ENCODE assay signal across 25 mouse cellular contexts in the genomic region with DNA sequence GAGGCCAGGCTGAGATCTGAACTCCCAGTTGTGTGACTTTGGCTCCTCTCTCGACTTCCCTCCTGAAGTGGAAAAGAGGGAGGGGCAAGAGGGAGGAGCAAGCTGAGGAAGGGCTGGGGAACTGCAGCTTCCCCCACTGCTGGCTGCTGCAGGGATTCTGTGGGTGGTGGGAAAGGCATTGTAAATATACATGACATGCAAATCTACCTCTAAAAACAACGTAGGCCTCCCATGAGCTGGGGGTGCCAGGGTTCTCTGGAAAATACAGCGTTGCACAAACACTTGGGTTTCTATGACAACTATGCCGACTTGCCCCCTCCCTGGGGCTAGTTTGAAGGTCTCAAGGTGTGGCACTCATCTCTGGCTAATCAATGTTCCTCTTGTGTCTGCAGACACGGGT. TPM values are rescaled to one million over a fixed set of nuclear protein-coding genes. Genes with fewer than 3 reads are reported as not detected.
DNase-seq lines count a peak whose midpoint lies in the region; ATAC-seq and TF ChIP-seq lines count a peak whose summit lies in the region.
"Had no signal": no experiment of that assay in that cellular context is flagged by ENCODE, and none has a peak within 500 bp of the region (broad histone marks: within the 10 kb centered on the region; RNA-seq: fewer than 3 reads in every experiment).

No protein-coding gene starts in this region.

- TF ChIP-seq EP300 in lung, postnatal 0 days (IDR thresholded peaks at IDR 0.05), result no peak

- no peak overlapping the region for H3K4me3 ChIP-seq in forebrain, embryonic 13.5 days
- H3K4me3 ChIP-seq in forebrain, embryonic 10.5 days, result no peak overlapping the region
- no peak overlapping the region for H3K4me3 ChIP-seq in lung, embryonic 14.5 days (ENCODE audit: low read depth, low read length)
- no peak overlapping the region for H3K4me3 ChIP-seq in lung, postnatal 0 days (ENCODE audit: low read depth, low read length)
- no peak overlapping the region for H3K4me3 ChIP-seq in forebrain, embryonic 16.5 days (replicated peaks; ENCODE audit: low read length)
- H3K4me3 ChIP-seq: embryonic facial prominence, embryonic 15.5 days; heart, embryonic 13.5 days; limb, embryonic 15.5 days; liver, embryonic 15.5 days; midbrain, embryonic 13.5 days; neural tube, embryonic 13.5 days had no signal

- no peaks in the 10 kb centered on the region for H3K9me3 ChIP-seq in forebrain, embryonic 13.5 days (replicated peaks)
- no peaks in the 10 kb centered on the region for H3K9me3 ChIP-seq in forebrain, embryonic 10.5 days
- H3K9me3 ChIP-seq in lung, embryonic 14.5 days (ENCODE audit: low read depth, low read length), result no peaks in the 10 kb centered on the region
- no peaks in the 10 kb centered on the region for H3K9me3 ChIP-seq in lung, postnatal 0 days (ENCODE audit: low read length)
- H3K9me3 ChIP-seq in forebrain, embryonic 16.5 days (ENCODE audit: control insufficient read depth, low read length), result no peaks in the 10 kb centered on the region
- H3K9me3 ChIP-seq: embryonic facial prominence, embryonic 15.5 days; heart, embryonic 13.5 days; limb, embryonic 15.5 days; liver, embryonic 15.5 days; midbrain, embryonic 13.5 days; neural tube, embryonic 13.5 days had no signal

- DNase-seq in forebrain, embryonic 10.5 days (ENCODE audit: extremely low spot score, low spot score), result no peak
- peak; percentile 13 for DNase-seq in lung, embryonic 14.5 days
- no peak for DNase-seq in lung, postnatal 0 days (ENCODE audit: low spot score)
- DNase-seq in telencephalon, adult 2 months (ENCODE audit: low read depth, low spot score), result peak; percentile 79
- no peak for DNase-seq in yolk sac, embryonic 10.5 days (ENCODE audit: low spot score)
- DNase-seq in urinary bladder, postnatal 4 days (ENCODE audit: low spot score in 2 of 2), result no peak
- DNase-seq: adrenal gland, postnatal 25 days; cerebellum, adult 18-20 months; cerebellum, postnatal 25 days; gastrocnemius, postnatal 14 days; heart, adult 18-20 months; kidney, adult 9 months; kidney, postnatal 36 days; lung, postnatal 10 days; thymus, postnatal 4 days had no signal

- H3K4me1 ChIP-seq in forebrain, embryonic 13.5 days, result peaks cover 38% of the 10 kb centered on the region
- peaks cover 17% of the 10 kb centered on the region for H3K4me1 ChIP-seq in forebrain, embryonic 10.5 days
- no peaks in the 10 kb centered on the region for H3K4me1 ChIP-seq in lung, embryonic 14.5 days (ENCODE audit: insufficient read depth)
- H3K4me1 ChIP-seq in lung, postnatal 0 days (ENCODE audit: insufficient read depth, low read depth, low read length), result no peaks in the 10 kb centered on the region
- peaks cover 47% of the 10 kb centered on the region for H3K4me1 ChIP-seq in forebrain, embryonic 16.5 days (replicated peaks; ENCODE audit: control insufficient read depth, insufficient read depth, low read length)
- H3K4me1 ChIP-seq: heart, embryonic 13.5 days; limb, embryonic 15.5 days; liver, embryonic 15.5 days had no signal

- WGBS in forebrain, embryonic 13.5 days, result 18% methylated on average over 5 of the region's 5 CpGs
- 28% methylated on average over 5 of the region's 5 CpGs for WGBS in forebrain, embryonic 10.5 days
- 13% methylated on average over 5 of the region's 5 CpGs for WGBS in lung, embryonic 14.5 days
- 15% methylated on average over 5 of the region's 5 CpGs for WGBS in lung, postnatal 0 days
- WGBS in forebrain, embryonic 16.5 days, result 8% methylated on average over 5 of the region's 5 CpGs

- H3K36me3 ChIP-seq in forebrain, embryonic 13.5 days (ENCODE audit: poor library complexity, severe bottlenecking), result no peaks in the 10 kb centered on the region
- H3K36me3 ChIP-seq in forebrain, embryonic 10.5 days (replicated peaks), result no peaks in the 10 kb centered on the region
- no peaks in the 10 kb centered on the region for H3K36me3 ChIP-seq in lung, embryonic 14.5 days (ENCODE audit: insufficient read depth)
- H3K36me3 ChIP-seq in lung, postnatal 0 days (ENCODE audit: insufficient read depth, low read length), result no peaks in the 10 kb centered on the region
- H3K36me3 ChIP-seq in forebrain, embryonic 16.5 days (ENCODE audit: control insufficient read depth, insufficient read depth), result no peaks in the 10 kb centered on the region
- H3K36me3 ChIP-seq: embryonic facial prominence, embryonic 15.5 days; heart, embryonic 13.5 days; limb, embryonic 15.5 days; liver, embryonic 15.5 days; midbrain, embryonic 13.5 days; neural tube, embryonic 13.5 days had no signal

- H3K27ac ChIP-seq in forebrain, embryonic 13.5 days, result peak overlapping the region; percentile 37; the same call in 1 of the 2 replicates
- no peak overlapping the region for H3K27ac ChIP-seq in forebrain, embryonic 10.5 days
- H3K27ac ChIP-seq in lung, embryonic 14.5 days (ENCODE audit: low read depth), result no peak overlapping the region
- no peak overlapping the region for H3K27ac ChIP-seq in lung, postnatal 0 days (ENCODE audit: low read length)
- peak overlapping the region; percentile 78 for H3K27ac ChIP-seq in forebrain, embryonic 16.5 days (ENCODE audit: low read length)
- H3K27ac ChIP-seq: embryonic facial prominence, embryonic 15.5 days; heart, embryonic 13.5 days; hindbrain, embryonic 14.5 days; limb, embryonic 15.5 days; liver, embryonic 15.5 days; midbrain, embryonic 13.5 days; neural tube, embryonic 13.5 days had no signal

- no peak overlapping the region for H3K9ac ChIP-seq in forebrain, embryonic 13.5 days
- H3K9ac ChIP-seq in lung, embryonic 14.5 days, result no peak overlapping the region
- no peak overlapping the region for H3K9ac ChIP-seq in lung, postnatal 0 days (replicated peaks; ENCODE audit: low read depth)
- no peak overlapping the region for H3K9ac ChIP-seq in forebrain, embryonic 16.5 days (replicated peaks; ENCODE audit: low read depth, low read length)
- H3K9ac ChIP-seq: embryonic facial prominence, embryonic 15.5 days; heart, embryonic 13.5 days; hindbrain, embryonic 14.5 days; limb, embryonic 15.5 days; liver, embryonic 15.5 days; midbrain, embryonic 13.5 days; neural tube, embryonic 13.5 days had no signal

- H3K4me2 ChIP-seq in forebrain, embryonic 13.5 days, result no peak overlapping the region
- H3K4me2 ChIP-seq in lung, embryonic 14.5 days, result no peak overlapping the region
- no peak overlapping the region for H3K4me2 ChIP-seq in lung, postnatal 0 days (replicated peaks; ENCODE audit: low read depth, low read length)
- H3K4me2 ChIP-seq in forebrain, embryonic 16.5 days (ENCODE audit: low read length), result no peak overlapping the region
- H3K4me2 ChIP-seq: embryonic facial prominence, embryonic 15.5 days; heart, embryonic 13.5 days; hindbrain, embryonic 14.5 days; limb, embryonic 15.5 days; liver, embryonic 15.5 days; midbrain, embryonic 13.5 days; neural tube, embryonic 13.5 days had no signal

- ATAC-seq in forebrain, embryonic 13.5 days, result no peak
- no peak for ATAC-seq in lung, embryonic 14.5 days (ENCODE audit: insufficient read depth)
- ATAC-seq in lung, postnatal 0 days, result no peak
- ATAC-seq in forebrain, embryonic 16.5 days, result no peak
- ATAC-seq: midbrain, embryonic 13.5 days; Patski had no signal

- TF ChIP-seq CTCF in lung, embryonic 14.5 days (IDR thresholded peaks at IDR 0.05; ENCODE audit: low read depth), result no peak
- no peak for TF ChIP-seq CTCF in lung, postnatal 0 days (IDR thresholded peaks at IDR 0.05)

- H3K27me3 ChIP-seq in forebrain, embryonic 13.5 days, result no peaks in the 10 kb centered on the region
- H3K27me3 ChIP-seq in forebrain, embryonic 10.5 days (ENCODE audit: poor library complexity, severe bottlenecking), result 0 out of 2 replicates have a peak, but pooled peaks cover 9% of the 10 kb centered on the region
- H3K27me3 ChIP-seq in lung, embryonic 14.5 days (ENCODE audit: insufficient read depth, low read length), result no peaks in the 10 kb centered on the region
- H3K27me3 ChIP-seq in lung, postnatal 0 days (replicated peaks; ENCODE audit: insufficient read depth, low read length), result no peaks in the 10 kb centered on the region
- no peaks in the 10 kb centered on the region for H3K27me3 ChIP-seq in forebrain, embryonic 16.5 days (replicated peaks; ENCODE audit: control insufficient read depth, insufficient read depth, low read length)
- H3K27me3 ChIP-seq: embryonic facial prominence, embryonic 15.5 days; liver, embryonic 15.5 days; midbrain, embryonic 13.5 days; neural tube, embryonic 13.5 days had no signal

RNA-seq across cellular contexts. Expression of a gene that starts 50.9 kb away (rescaled TPM):
- 234 and 240 TPM in 2 replicates for polyA plus RNA-seq in forebrain, embryonic 13.5 days (2015; fragmentation: Nextera tagmentation; extraction: Ambion mirVana)
- 117 and 126 TPM in 2 replicates for polyA plus RNA-seq in forebrain, embryonic 10.5 days (2016; fragmentation: Nextera tagmentation; extraction: Ambion mirVana)
- polyA plus RNA-seq in lung, embryonic 14.5 days (2014; fragmentation: Nextera tagmentation; extraction: Ambion mirVana), result 73.7 and 78.7 TPM in 2 replicates
- 70.3 and 74.0 TPM in 2 replicates for polyA plus RNA-seq in lung, postnatal 0 days (2015; fragmentation: Nextera tagmentation; extraction: Ambion mirVana)
- 342 and 361 TPM in 2 replicates for polyA plus RNA-seq in forebrain, embryonic 16.5 days (2015; fragmentation: Nextera tagmentation; extraction: Ambion mirVana)

Comparison
In these comparisons a context has a peak if more than half of its experiments do, and no peak if none do; other contexts are left out.
1. H3K27ac ChIP-seq: peak in forebrain, embryonic 13.5 days (single experiment) and forebrain, embryonic 16.5 days (single experiment); none in forebrain, embryonic 10.5 days (single experiment), lung, embryonic 14.5 days (single experiment) and lung, postnatal 0 days (single experiment).
2. DNase-seq: peak in lung, embryonic 14.5 days (single experiment) and telencephalon, adult 2 months (single experiment); none in forebrain, embryonic 10.5 days (single experiment), lung, postnatal 0 days (single experiment), yolk sac, embryonic 10.5 days (single experiment) and urinary bladder, postnatal 4 days (0 of 2).